ENCODE assay signal across 9 mouse cellular contexts in the genomic region with DNA sequence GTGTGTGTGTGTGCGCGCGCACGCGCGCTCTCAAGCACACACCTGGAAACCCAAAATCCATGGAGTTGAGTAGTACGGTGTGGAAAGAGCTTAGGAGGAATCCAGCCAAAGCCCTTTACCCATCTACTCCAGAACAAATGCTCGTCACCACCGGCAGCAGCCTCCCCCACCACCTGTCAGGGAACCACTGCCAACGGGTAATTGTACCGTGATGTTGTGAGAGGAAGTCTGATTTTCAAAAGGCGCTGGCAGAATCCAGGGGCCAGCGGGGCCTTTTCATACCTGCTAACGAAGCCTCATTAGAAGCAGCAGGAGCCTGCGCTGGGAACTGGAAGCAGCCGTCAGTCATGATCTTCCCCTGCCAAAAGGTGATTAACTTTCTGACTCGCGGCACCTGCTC. TPM values are rescaled to one million over a fixed set of nuclear protein-coding genes. Genes with fewer than 3 reads are reported as not detected.
DNase-seq lines count a peak whose midpoint lies in the region; ATAC-seq and TF ChIP-seq lines count a peak whose summit lies in the region.
"Had no signal": no experiment of that assay in that cellular context is flagged by ENCODE, and none has a peak within 500 bp of the region (broad histone marks: within the 10 kb centered on the region; RNA-seq: fewer than 3 reads in every experiment).

No protein-coding gene starts in this region.

- H3K9ac ChIP-seq in heart, embryonic 15.5 days, result no peak overlapping the region
- no peak overlapping the region for H3K9ac ChIP-seq in forebrain, embryonic 13.5 days

- H3K9me3 ChIP-seq in heart, embryonic 15.5 days (replicated peaks), result no peaks in the 10 kb centered on the region
- H3K9me3 ChIP-seq in forebrain, embryonic 13.5 days (replicated peaks), result no peaks in the 10 kb centered on the region

- 54% methylated on average over 18 of the region's 18 CpGs for WGBS in heart, embryonic 15.5 days
- WGBS in bone marrow, adult 2 months, result 53% methylated on average over 18 of the region's 18 CpGs
- 33% methylated on average over 18 of the region's 18 CpGs for WGBS in forebrain, embryonic 13.5 days

- no peak overlapping the region for H3ac ChIP-seq in myocyte (ENCODE audit: control insufficient read depth, insufficient read length)

- no peaks in the 10 kb centered on the region for H3K27me3 ChIP-seq in heart, embryonic 15.5 days
- H3K27me3 ChIP-seq in forebrain, embryonic 13.5 days, result no peaks in the 10 kb centered on the region
- H3K27me3 ChIP-seq in myocyte (ENCODE audit: control insufficient read depth, insufficient read depth, insufficient read length), result no peaks in the 10 kb centered on the region

- TF ChIP-seq POLR2A in bone marrow, adult 2 months (IDR thresholded peaks at IDR 0.05; ENCODE audit: borderline replicate concordance, control insufficient read depth, low read depth, low read length), result no peak
- no peak for TF ChIP-seq POLR2A in myocyte (IDR thresholded peaks at IDR 0.05; ENCODE audit: insufficient read length, low read depth)

- no peaks in the 10 kb centered on the region for H3K79me2 ChIP-seq in myocyte (ENCODE audit: control insufficient read depth, insufficient read depth)

- no peak overlapping the region for H3K4me2 ChIP-seq in heart, embryonic 15.5 days
- peak overlapping the region; percentile 29 for H3K4me2 ChIP-seq in forebrain, embryonic 13.5 days
- H3K4me2 ChIP-seq in myocyte (ENCODE audit: low read depth), result no peak overlapping the region

- H3K4me3 ChIP-seq in heart, embryonic 15.5 days, result peak overlapping the region; percentile 15; the same call in 1 of the 2 replicates
- H3K4me3 ChIP-seq in bone marrow, adult 2 months (replicated peaks; ENCODE audit: control insufficient read depth, low read depth, low read length), result no peak overlapping the region
- H3K4me3 ChIP-seq in forebrain, embryonic 13.5 days, result no peak overlapping the region
- H3K4me3 ChIP-seq in myocyte, result no peak overlapping the region

- peaks cover 6% of the 10 kb centered on the region for H3K4me1 ChIP-seq in heart, embryonic 15.5 days (replicated peaks)
- H3K4me1 ChIP-seq in bone marrow, adult 2 months (ENCODE audit: control insufficient read depth, insufficient read depth, low read length), result no peaks in the 10 kb centered on the region
- H3K4me1 ChIP-seq in forebrain, embryonic 13.5 days, result peaks cover 34% of the 10 kb centered on the region

- ATAC-seq in heart, embryonic 15.5 days (replicated peaks; ENCODE audit: insufficient number of reproducible peaks, insufficient read depth, low FRiP score, low read depth), result no peak
- ATAC-seq in forebrain, embryonic 13.5 days, result peak; percentile 86
- ATAC-seq in erythroid progenitor cell, adult 5-6 weeks (replicated peaks; ENCODE audit: low FRiP score, poor library complexity, severe bottlenecking), result no peak
- ATAC-seq in monocyte, adult 5-6 weeks (replicated peaks; ENCODE audit: insufficient number of reproducible peaks, low FRiP score, low TSS enrichment, poor library complexity, severe bottlenecking), result no peak

- no peaks in the 10 kb centered on the region for H3K36me3 ChIP-seq in heart, embryonic 15.5 days
- no peaks in the 10 kb centered on the region for H3K36me3 ChIP-seq in forebrain, embryonic 13.5 days (ENCODE audit: poor library complexity, severe bottlenecking)
- no peaks in the 10 kb centered on the region for H3K36me3 ChIP-seq in myocyte (ENCODE audit: control insufficient read depth, insufficient read depth)

- no peak for DNase-seq in heart, adult 11 months
- DNase-seq in kidney, postnatal 10 days, result no peak
- DNase-seq: right cerebral cortex, adult 18-20 months had no signal

- TF ChIP-seq CTCF in bone marrow, adult 2 months (IDR thresholded peaks at IDR 0.05; ENCODE audit: control insufficient read depth, insufficient read depth, low read length), result no peak

- H3K27ac ChIP-seq in heart, embryonic 15.5 days, result no peak overlapping the region
- H3K27ac ChIP-seq in bone marrow, adult 2 months (ENCODE audit: control insufficient read depth, insufficient read depth, low read depth, low read length, poor library complexity), result peak overlapping the region; percentile 49; the same call in 1 of the 2 replicates
- peak overlapping the region; percentile 69 for H3K27ac ChIP-seq in forebrain, embryonic 13.5 days

TF ChIP-seq in myocyte, 11 proteins besides CTCF, POLR2A, EP300 and RAD21:
- TF ChIP-seq REST (IDR thresholded peaks at IDR 0.05; ENCODE audit: insufficient read depth, insufficient read length), result no peak
- TF ChIP-seq MYOD1 (IDR thresholded peaks at IDR 0.05; ENCODE audit: control insufficient read depth in 1 of 3, insufficient read length in 2 of 3, low read depth in 2 of 3), result peak in 2 of 3 experiments; percentile 34 to 46
- TF ChIP-seq MYOG (IDR thresholded peaks at IDR 0.05; ENCODE audit: control insufficient read depth in 1 of 3, insufficient read depth in 1 of 3, insufficient read length in 2 of 3, low read depth in 2 of 3), result peak in 1 of 3 experiments; percentile 21

RNA-seq across cellular contexts. Expression of gene Cdv3, which starts 57.2 kb away (rescaled TPM):
- 75.2 and 89.4 TPM in 2 replicates for polyA plus RNA-seq in heart, embryonic 15.5 days (2015; fragmentation: Nextera tagmentation; extraction: Ambion mirVana)
- polyA plus RNA-seq in bone marrow, adult 2 months (2011; ENCODE audit: insufficient read depth, insufficient read length, low replicate concordance, missing spikeins), result 47.9 and 78.8 TPM in 2 replicates
- 93.9 and 125 TPM in 2 replicates for polyA plus RNA-seq in forebrain, embryonic 13.5 days (2015; fragmentation: Nextera tagmentation; extraction: Ambion mirVana)
- polyA plus RNA-seq in myocyte (2012; fragmentation: generic; extraction: Trizol), result 92.9 TPM
- total RNA-seq in erythroid progenitor cell, adult 5-6 weeks (2015; ENCODE audit: low replicate concordance), result 71.7 and 73.2 TPM in 2 replicates
- 92.0 and 94.8 TPM in 2 replicates for total RNA-seq in erythroid progenitor cell, adult 5-6 weeks (2017; ENCODE audit: low replicate concordance)
- total RNA-seq in monocyte, adult 5-6 weeks (2017), result 141 to 176 TPM (median 159 TPM) in 3 replicates

RNA-seq across cellular contexts. Expression of gene Bfsp2, which starts 57.4 kb away (rescaled TPM):
- 0.46 and 0.97 TPM in 2 replicates for polyA plus RNA-seq in heart, embryonic 15.5 days (2015; fragmentation: Nextera tagmentation; extraction: Ambion mirVana)
- 11.3 and 13.3 TPM in 2 replicates for polyA plus RNA-seq in bone marrow, adult 2 months (2011; ENCODE audit: insufficient read depth, insufficient read length, low replicate concordance, missing spikeins)
- polyA plus RNA-seq in forebrain, embryonic 13.5 days (2015; fragmentation: Nextera tagmentation; extraction: Ambion mirVana), result 1.8 and 2.5 TPM in 2 replicates
- 0.25 TPM for polyA plus RNA-seq in myocyte (2012; fragmentation: generic; extraction: Trizol)
- total RNA-seq in erythroid progenitor cell, adult 5-6 weeks (2015; ENCODE audit: low replicate concordance), result 1.8 and 2.1 TPM in 2 replicates
- 5.4 TPM in 1 of 2 replicates, not detected in the other for total RNA-seq in erythroid progenitor cell, adult 5-6 weeks (2017; ENCODE audit: low replicate concordance)
- total RNA-seq in monocyte, adult 5-6 weeks (2017), result 3.0 TPM in 2 of 3 replicates, not detected in the other
